Mouse (Mus musculus): ENCODE measurements around the gene Mdm2.
A peak's percentile ranks its signal among the peaks of the same experiment; 100 is the strongest.
"Not testable (repeated sequence)": the region's sequence is repeated elsewhere in the genome, so short reads cannot be mapped to it uniquely, and the experiment has no call there.

Mdm2 gene

DNA sequence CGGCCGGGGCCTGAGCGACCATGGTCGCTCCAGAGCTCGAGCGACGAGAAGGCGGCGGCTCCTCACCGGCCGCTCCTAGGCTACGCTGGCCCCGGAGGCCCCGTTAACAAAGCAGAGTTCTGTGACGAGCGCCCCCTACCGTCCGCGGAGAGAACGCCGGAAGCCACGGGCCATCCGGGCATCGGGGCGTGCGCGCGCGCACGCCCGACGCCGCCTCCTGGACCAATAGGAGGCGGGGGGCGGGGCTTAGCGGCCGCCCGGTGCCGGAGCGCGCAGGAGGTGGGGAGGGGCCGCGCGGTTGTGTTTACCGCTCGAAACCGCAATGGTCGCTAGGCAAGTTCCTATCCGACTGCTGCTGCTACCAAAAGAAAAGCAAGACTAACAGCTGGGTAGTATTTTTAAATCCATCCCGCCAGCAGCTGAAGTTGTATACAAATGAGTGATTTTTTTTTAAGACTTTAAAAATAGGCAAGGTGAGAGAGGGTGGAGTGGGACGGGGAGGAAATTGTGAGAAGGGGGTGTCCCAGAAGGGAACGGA is at the start of gene Mdm2:
Gene Mdm2 (minus strand): TSS at position 155 of the 538 bp plus-strand sequence.
- peak; percentile 97 for DNase-seq (ENCODE audit: low spot score in 2 of 2)

DNA sequence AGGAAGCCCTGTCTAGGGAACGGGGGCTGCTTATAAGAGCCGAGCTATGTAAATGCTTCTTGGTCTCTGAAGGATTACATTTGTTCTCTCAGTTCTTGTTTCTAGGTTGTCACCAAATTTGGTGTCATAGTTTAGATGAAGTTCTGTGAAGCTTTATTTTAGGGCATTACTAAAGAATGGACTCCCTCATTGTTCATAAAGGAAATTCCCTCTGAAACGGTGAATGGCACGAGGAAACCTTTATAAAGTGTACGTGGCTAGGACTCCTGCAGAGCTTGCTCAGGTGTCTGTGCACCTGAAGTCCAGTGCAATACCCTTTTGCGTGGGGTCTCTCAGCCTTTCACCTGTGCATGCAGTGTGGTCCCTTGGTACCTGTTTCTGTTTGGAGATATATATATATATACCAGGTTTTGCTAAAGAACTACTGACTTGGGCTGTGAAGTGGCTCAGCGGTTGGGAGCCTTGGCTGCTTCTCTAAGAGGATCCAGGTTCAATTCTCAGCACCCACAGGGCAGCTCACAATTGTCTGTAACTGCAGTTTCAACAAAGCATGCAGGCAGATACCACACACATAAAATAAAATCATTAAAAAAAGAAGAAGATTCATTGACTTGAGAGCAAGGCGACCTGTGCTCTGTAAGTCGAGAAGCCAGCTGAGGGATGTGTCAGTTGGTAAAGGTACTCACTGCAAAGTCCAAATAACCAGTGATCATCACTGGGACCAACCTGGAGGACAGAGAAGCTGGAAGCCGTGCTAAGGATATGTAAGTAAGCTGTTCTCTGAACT is 49.5 kb upstream of the Mdm2 start:
- no peak for DNase-seq (ENCODE audit: low spot score in 2 of 2)

DNA sequence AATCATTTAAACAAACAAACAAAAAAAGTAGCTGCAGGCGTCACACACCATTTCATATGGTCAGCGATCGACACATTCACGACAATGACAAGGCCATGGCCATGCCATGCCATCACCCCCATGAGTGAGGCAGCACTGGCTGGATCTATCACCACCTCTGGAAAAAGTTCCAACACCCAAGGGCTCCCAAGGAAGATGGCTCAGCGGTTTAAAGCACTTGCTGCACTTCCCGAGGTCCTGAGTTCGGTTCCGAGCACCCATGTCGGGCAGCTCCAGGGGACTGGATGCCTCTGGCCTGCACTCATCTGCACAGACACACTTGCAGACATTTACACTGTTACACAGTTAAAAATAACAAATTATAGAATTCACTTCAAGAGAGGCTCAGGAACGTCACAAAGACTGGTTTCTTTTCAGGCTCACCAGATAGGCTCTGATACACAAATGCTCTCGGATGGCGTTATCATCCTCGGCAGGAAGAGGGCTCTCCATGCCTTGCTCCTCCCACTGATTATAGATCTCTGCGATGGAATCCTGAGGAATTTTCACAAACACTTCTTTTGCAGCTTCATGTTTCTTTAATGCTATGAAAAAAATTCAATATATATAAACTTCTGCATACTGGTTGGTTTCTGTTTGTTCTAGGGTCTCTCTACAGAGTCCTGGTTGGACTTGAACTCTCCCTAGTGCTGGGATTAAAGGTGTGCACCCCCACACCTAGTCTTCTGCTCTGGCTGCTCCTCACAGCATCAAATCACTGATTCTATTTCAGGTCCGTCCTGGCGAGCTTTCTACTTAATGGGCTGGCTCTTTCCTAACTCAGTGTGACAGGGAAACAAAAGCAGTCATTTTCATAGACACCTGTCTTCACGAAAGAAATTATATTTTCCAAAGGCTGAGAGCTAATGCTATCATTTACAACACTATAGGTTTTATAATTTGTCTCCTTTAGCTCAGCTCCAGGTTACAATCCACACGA is 48.5 kb upstream of the Mdm2 start:
- DNase-seq (ENCODE audit: low spot score in 2 of 2) = no peak

DNA sequence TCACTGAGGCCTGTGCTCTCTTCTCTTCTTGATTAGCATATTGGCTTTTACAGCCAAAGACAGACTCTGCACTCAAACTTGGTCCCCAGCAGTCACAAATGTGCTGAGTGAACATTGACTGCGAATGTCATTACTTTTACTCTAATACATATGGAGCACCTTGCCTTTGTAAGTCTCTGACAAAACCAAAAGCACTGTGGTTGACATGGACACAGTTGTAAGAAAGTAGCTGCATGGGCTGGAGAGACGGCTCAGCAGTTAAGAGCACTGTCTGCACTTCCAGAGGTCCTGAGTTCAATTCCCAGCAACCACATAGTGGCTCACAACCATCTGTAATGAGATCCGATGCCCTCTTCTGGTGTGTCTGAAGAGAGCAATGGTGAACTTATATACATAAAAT is 47.8 kb upstream of the Mdm2 start:
- not testable (repeated sequence) for DNase-seq (ENCODE audit: low spot score in 2 of 2)

DNA sequence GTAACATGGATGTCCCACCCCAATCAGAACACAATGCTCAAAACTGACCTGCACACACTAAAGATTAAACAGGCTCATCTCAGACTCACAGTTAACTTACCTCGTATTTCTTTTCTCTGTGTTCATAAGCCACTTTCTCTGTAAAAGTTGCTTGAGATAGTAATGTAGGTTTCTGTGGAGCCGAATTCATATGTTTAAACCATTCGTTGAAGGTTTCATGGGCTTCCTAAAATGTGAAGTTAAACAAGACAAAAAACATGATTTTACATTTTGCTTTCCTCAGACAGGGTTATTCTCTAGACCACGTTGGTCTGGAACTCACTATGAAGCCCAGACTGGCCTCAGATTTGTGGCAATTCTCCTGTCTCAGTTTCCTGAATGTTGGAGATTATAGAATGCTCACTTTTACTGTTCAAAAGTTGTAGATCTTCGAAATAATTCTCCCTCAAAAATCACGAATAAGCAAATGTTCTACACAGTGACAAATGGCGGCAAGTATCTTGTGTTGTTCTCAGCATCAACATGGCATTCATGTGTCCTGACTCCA is 47.3 kb upstream of the Mdm2 start:
- no peak for DNase-seq (ENCODE audit: low spot score in 2 of 2)

DNA sequence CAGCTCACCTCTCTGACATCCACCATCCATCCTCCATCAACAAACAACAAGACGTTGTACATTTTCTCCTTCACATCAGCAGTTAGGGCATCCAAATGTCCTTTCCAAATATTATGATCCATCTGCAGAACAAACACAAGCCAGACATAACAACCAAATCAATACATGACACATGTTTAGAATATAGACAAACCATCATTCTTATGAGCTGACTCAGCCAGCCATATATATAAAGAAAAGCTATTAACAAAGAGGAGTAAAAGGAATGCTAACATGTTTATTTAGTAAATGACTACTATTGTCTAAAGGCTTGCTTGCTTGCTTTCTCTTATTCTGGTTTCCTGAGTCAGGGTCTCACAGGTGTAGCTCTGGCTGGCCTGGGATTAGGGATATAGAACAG is 46.7 kb upstream of the Mdm2 start:
- DNase-seq (ENCODE audit: low spot score in 2 of 2) = no peak

DNA sequence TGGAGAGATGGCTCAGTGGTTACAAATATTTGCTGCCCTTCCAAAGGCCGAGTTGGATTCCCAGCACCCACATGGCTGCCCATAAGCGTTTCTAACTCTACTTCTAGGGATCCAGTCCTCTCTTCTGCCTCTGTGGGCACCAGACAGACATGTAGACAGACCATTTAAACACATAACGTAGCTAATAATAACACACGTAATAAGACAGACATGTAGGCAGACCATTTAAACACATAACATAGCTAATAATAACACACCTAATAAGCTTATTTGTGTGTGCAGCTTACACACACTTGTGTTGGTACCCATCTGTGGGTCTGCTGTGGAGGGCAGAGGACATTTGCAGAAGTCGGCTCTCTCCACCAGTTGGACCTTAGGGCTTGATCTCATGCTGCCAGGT is 46.2 kb upstream of the Mdm2 start:
- DNase-seq (ENCODE audit: low spot score in 2 of 2) = no peak

DNA sequence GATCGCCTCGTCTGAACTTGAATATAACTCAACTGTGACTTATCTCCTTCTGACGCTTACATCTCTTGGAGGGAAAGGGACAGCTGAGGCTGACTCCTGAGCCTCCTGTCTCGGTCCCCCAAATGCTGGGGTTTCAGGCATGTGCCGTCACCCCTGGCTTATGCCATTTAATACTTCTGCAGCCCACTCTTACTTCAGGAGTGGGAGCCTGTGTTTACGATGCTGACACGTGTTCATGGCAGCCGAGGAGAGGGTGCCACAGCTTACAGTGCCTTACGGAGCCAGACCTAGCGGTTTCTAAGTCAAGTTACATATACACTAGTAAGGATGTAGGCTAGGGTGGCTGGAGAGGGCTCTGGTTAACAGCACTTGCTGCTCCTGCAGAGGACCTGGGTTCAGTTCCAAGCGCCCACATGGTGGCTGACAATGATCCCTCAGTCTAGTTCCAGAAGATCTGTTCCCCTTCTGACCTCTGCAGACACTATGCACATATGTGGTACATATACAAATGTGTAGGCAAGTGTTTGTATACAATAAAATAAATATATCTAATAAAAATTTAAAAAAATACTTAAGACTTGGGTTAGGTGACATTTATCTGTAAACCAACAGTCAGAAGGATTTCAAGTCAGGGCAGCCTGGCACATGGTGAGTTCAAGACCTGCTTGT is 45.4 kb upstream of the Mdm2 start:
- DNase-seq (ENCODE audit: low spot score in 2 of 2) = no peak

DNA sequence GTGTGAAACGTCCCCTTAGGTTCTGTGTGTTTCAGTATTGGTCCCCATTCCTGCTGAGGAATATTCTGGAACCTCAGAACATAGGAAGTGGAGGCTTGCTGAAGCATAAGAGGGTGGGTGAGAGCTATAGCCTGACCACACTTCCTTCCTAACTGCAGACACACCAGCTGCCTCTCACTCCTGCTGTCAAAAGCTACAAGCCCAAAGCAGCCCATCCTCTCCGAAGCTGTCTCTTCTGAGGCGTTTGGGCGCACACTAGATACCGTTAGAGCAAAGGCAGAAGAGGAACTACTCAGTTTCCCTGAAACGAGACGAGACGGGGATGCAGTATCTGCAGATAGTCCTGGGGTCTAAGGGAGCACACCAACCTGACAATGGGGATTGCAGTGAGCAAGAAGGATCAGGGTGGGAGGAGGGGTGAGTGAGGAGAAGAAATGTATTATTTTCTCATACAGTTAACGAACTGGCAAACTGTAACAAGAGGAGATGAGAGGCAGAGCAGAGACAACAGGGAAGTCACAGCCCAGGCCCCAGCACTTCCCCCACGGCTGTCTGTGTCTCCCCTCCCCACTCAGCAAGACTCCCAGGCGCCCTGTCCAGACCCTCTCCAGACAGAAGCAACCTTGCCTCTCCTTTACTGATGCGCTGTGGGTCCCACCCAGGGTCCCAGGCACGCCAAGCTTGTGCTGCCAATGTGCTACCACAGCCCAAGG is 44.7 kb upstream of the Mdm2 start:
- DNase-seq (ENCODE audit: low spot score in 2 of 2) = no peak

DNA sequence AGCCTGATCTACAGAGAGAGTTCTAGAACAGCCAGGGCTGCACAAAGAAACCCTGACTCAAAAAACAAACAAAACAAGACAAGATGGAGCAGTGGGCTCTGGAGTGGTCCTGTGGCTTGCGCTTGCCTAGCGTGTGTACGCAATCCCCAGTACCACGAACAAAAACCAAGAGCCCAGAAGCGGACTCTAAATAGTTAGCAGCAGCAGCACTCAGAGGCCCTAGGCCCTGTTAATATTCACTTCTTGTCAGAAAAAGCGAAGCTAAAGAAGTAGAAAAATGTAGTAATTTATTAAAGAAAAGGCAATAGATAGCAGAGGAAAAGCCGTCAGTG is 44.0 kb upstream of the Mdm2 start:
- no peak for DNase-seq (ENCODE audit: low spot score in 2 of 2)

DNA sequence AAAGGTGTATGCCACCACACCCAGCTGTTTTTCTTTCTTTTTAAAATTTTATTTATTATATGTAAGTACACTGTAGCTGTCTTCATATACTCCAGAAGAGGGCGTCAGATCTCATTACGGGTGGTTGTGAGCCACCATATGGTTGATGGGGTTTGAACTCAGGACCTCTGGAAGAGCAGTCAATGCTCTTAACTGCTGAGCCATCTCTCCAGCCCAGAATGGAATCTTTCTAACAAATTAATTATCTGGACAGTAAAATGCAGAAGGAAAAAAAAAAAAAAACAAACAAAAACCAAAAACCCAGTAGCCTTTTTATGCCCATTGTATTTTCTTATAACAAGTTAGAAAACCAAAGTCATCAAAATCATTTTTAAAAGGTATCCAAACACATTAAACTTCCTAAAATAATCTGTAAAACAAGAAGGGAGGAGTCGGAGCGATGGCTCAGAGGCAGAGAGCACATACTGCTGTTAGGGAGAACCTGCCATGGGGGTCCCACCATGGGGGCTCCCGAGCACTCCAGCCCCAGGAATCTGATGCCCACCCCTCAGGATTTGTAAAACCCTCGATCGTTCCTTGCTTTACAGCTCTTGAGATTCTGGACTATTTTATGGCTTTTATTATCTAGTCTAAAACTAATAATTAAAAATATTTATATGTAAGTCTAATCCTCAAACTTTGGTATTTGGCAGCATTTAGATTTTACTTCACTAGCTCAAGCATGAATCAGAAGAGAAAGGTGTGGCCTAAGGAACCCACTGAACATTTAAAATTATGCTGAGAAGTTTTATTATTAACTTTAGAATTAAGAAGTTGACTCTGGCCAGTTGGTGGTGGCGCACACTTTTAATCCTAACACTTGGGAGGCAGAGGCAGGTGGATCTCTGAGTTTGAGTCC is 43.4 kb upstream of the Mdm2 start:
- DNase-seq (ENCODE audit: low spot score in 2 of 2) = no peak

DNA sequence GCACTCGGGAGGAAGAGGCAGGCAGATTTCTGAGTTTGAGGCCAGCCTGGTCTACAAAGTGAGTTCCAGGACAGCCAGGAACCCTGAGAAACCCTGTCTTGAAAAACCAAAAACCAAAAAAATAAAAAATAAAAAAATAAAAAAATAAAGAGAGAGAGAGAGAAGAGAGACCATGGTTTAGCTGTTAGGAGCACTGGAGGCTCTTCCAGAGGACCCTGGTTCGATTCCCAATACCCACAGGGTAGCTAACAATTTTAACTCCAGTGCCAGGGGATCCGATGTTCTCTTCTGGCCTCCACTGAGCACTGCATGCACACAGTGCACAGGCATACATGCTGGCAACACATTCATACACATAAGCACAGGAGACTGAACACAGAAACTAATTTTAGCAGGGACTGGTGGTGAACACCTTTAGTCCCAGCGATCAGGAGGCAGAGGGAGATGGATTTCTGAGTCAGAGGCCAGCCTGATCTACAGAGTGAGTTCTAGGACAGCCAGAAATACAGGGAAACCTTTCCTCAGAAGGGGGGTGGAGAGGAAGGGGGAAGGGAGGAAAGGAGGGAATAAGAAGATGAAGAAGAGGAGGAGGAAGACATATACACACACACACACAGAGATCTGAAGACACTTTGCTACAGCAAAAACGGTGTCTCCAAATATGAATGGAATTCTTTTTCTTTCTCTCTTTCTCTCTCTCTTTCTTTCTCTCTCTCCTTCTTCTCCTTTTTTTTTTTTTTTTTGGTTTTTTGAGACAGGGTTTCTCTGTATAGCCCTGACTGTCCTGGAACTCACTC is 42.5 kb upstream of the Mdm2 start:
- DNase-seq (ENCODE audit: low spot score in 2 of 2) = no peak

DNA sequence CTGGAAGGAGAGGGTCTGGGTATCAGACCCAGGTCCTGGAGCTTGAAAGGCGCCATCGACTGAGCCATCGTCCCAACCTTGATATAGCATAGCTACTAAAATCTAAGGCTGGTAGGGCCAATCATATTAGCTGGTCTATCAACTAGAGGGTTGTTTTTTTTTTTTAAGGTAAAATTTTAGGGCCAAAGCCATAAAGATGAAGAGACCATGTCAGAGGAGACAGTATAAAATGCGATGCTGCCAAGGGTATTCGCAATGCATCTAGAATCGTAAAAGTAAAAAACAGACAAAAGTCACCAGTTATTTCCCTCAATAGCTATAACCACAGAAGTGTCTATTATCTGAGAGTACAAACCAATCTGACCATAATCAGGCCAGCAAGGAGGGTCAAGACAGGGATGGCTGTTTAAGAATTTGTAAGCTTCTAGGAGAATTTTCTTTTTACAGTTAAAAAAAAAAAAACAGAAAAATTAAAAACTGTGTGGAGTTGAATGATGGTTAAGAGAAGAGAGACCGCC is 41.8 kb upstream of the Mdm2 start:
- DNase-seq (ENCODE audit: low spot score in 2 of 2) = no peak

DNA sequence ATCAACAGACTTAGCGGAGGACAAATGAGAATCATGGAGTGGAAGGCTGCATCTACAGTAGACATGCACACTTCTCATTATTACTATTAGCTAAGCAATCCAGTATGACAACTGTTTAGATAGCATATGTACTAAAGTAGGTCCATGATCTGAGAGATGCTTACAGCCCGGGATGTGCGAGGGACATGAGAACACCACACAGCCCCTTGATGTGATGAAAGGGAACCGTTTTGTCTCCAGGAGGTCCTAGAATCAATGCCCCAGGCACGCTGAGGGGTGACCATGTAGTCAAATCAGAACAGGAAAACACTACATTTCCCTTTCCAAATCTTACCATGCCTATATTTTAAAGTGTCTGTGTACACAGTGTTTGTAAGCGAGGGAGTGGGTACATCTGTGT is 41.2 kb upstream of the Mdm2 start:
- no peak for DNase-seq (ENCODE audit: low spot score in 2 of 2)

DNA sequence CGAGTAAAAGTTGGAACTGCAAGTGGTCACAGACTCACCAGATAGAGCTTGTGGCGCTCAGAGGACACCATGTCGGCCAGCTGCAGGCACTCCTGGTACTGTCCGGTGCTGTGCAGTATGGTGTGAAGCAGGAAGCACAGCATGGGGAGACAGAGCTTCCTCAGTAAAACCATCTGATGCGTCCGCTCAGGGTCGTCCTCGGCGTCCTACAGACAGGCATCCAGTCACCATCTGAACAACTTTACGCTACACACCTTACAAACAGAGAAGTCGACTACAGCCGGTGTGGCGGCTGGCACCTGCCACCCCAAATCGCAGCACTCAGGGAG is 40.7 kb upstream of the Mdm2 start:
- no peak for DNase-seq (ENCODE audit: low spot score in 2 of 2)

DNA sequence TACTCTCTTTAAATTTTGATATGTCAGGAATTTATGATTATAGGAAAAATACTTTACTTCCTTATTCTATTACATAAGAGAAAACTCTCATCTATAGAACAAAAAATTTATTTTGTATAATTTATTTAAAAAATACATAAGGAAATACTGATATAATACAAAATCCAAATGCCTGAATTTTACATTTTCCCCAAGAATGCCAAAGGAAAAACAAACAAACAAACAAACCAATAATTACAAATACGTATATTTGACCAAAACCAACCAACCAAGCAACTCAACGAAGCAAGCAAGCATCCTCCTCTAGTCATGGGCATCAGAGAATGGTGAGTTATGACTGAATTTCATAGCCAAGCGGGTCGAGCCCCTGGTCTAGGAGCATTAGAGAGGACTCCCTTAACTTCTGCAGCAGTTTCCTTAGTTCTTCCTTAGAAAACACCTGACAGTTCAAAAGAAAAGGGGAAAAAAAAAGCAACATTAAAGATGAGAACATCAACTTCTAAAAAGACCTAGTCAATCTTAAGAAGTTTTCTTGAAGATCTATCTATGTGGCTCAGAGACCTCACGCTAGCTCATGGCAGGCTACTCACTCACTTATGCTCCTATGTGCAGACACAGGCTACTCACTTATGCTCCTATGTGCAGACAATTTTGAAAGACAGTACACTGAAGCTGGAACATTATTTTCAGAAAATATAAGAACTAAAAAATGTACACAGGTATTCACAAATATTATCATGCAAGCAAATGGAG is 40.1 kb upstream of the Mdm2 start:
- no peak for DNase-seq (ENCODE audit: low spot score in 2 of 2)

DNA sequence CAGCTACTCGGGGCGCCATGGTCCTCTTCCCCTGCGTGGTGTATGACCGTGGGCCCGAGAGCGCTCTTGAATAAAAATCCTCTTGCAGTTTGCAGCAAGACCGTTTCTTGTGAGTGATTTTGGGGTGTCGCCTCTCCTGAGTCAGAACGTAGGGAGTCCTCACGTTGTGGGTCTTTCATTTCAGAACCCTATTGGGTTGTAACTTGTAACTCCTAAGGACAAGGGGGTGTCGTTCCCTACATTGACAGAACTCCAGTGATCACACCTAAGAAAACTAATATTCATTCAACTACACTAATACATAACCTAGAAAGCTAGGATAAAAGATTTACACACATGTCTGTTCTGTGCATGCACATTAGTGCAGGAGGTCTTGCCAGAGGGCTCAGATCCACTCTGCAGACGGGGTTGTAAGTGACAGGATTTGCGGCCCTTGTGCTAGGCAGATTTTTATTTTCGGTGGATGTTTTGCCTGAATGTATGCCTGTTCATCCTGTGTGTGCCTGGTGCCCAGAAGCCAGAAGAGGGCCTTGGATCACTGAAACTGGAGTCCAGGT is 39.3 kb upstream of the Mdm2 start:
- DNase-seq (ENCODE audit: low spot score in 2 of 2) = no peak

DNA sequence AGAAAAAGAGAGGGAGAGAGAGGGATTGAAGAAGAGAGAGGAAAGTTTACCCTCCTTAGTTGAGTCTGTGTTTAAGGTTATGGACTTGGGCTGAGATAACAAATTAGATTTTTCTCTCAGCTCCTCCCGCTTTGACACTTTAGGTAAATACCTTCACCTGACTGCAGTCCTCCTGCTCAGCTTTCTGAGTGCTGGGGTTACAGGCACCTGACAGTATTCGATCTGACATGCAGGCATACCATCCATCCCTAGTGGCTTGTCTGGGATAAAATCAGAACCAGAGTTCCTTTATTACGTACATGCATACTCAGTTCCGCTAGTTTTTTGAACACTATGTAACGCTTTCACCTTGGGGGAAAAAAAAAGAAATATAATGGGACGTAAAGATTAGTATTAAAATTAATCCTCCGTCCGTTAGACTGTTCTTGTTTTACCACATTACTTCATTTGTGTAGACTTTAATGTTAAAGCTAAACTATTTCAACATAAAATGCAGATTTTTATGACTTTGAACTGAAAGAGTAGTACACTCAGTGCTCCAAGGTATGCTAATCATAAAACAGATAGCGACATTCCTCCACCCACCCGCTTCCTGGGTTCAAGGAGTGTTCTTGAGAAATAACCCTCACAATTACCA is 38.6 kb upstream of the Mdm2 start:
- DNase-seq (ENCODE audit: low spot score in 2 of 2) = no peak
